Mouse (Mus musculus) frontal cortex, adult 2 months (tissue): ENCODE data around the gene Ptpn23. TPM values are rescaled to one million over a fixed set of nuclear protein-coding genes. Genes with fewer than 3 reads are reported as not detected.
A peak's percentile ranks its signal among the peaks of the same experiment; 100 is the strongest.

ENCODE experiments used
- DNase-seq, 2 experiments: peaks; one replicate each; pipeline ENCODE4 v3.0.0; 2022; ENCODE audit warnings: low spot score in 1 of 2; ENCODE audit errors: extremely low spot score in 1 of 2
- polyA plus RNA-seq: library from polyadenylated mRNA; depleted of rRNA; stranded (reverse); fragments of >200 nt; gene quantifications from 2 replicates; pipeline ENCODE4 v1.2.3, GENCODE M21; 2012

Ptpn23 gene
- polyA plus RNA-seq, 1 experiment, result 44.4 TPM

GRCm38 (mm10) chr9:110388011-110388410 is 20.0 kb downstream of the Ptpn23 start:
- DNase-seq, result no peak

GRCm38 (mm10) chr9:110384369-110384929 is 23.6 kb downstream of the Ptpn23 start:
- no peak for DNase-seq

GRCm38 (mm10) chr9:110381292-110381691 is 26.7 kb downstream of the Ptpn23 start:
- no peak for DNase-seq

DNA sequence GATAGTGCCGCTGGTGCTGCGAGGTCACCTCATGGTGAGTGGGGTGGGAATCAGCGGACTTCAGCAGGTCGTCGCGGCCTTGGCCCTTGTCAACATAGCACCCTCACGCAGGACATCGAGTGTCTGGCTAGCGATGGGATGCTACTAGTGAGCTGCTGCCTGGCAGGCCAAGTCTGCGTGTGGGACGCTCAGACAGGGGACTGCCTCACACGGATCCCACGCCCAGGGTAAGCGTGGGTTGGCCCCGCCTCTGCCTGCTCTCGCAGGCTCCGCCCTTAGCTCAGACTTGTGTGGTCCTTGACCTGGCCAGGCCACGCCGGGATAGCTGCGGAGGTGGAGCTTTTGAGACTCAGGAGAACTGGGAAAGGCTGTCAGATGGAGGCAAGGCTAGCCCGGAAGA is 27.4 kb downstream of the Ptpn23 start:
- no peak for DNase-seq

DNA sequence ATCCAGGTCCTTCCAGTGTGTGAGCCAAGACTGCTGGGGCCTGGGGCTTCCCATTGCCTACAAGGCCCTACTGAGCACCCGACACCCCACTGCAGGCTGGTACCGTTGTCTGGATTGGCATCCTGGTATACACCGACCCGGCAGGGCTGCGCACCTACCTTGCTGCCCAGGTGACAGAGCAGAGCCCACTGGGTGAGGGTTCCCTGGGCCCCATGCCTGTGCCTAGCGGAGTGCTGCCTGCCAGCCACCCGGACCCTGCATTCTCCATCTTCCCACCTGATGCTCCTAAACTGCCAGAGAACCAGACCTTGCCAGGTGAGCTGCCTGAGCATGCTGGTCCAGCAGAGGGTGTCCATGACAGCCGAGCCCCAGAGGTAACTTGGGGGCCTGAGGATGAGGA is 28.7 kb downstream of the Ptpn23 start:
- no peak for DNase-seq

DNA sequence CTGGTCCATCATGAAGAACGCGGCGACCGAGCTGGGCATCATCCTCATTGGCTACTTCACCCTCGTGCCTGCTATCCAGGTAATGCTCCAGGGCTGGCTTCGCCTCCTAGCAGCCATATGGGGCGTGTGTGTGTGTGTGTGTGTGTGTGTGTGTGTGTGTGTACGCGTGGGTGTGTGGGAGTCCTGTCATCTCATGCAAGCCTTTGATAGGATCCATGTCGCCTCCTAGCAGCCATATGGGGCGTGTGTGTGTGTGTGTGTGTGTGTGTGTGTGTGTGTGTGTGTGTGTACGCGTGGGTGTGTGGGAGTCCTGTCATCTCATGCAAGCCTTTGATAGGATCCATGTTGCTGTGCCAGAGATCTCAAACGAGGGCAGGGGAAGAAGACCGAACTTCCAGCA is 30.4 kb downstream of the Ptpn23 start:
- peak in 1 of 2 experiments; percentile 39 for DNase-seq

DNA sequence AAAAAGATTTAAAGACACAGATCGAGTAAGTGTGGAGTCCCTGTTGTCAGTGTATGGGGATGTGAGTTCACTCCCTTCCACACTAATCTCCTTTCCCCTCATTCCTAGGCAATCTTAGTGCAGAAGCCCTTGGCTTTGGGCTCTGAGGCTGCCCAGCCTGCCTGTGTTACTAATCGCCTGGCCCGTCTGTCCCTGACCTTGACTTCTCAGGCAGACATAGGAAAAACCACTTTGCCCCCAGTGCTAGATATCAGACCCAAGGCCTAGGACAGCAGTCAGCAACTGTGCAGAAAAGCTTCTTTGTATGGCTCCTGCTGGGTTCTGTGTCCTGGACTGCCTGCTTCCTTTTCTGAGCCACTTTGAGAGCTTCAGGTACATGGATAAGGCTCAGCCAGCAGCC is 32.3 kb downstream of the Ptpn23 start:
- DNase-seq, result no peak

DNA sequence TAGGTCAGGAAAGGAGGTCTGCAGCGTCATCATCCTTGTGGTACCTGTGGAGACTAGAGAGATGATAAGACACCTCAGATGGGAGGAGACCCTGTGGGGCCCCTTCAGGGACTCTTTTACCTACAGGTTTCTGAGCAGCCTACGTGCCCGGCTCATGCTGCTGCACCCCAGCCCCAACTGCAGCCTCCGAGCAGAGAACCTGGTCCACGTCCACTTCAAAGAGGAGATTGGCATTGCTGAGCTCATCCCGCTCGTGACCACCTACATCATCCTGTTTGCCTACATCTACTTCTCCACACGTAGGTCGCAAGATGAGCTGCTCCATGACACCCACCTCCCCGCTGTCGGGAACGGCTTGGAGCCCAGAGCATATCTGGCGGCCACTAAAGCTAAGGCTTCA is 34.1 kb downstream of the Ptpn23 start:
- no peak for DNase-seq

GRCm38 (mm10) chr9:110369860-110370259 is 38.2 kb downstream of the Ptpn23 start:
- no peak for DNase-seq

DNA sequence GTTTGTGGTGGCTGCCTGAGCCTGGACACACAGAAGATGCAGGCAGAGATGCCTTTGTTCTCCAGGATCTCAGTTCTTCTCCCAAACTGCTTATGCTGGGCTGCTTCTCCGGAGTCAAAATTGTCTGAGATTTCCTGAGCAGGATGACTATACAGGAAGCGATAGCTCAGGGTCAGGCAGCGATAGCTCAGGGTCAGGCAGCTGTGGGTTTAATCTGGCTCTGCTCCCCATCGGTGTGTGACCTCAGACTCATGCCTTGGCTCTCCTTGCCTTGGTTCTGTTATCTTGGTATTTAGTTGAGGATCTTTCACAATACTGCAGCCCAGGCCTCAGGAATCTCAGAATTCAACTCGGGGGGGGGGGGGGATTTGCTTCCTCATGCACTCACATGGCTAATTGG is 41.3 kb downstream of the Ptpn23 start:
- DNase-seq, result no peak

- DNase-seq, result no peak
Observed at GRCm38 (mm10) chr9:110362337-110362736, 45.7 kb downstream of the Ptpn23 start.

GRCm38 (mm10) chr9:110361299-110361698 is 46.7 kb downstream of the Ptpn23 start:
- DNase-seq, result no peak

DNA sequence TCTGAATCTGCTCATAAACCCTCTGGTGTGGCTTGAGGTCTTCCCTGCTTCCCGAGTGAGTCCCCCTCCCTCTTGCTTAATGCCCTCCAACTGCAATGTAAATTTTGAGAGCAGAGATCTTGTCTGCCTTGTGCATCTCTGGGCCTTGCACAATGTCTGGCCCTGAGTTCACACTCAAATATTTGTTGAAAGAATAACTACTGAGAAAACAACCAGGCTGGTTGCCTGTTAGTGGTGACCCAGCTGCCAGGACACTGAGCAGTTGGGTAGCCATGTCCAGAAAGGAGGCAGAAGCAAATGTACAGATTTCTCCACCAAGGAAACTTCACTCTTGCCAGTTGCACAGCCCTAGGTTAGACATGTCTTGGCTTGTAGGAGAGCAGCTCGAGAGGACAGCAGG is 49.7 kb downstream of the Ptpn23 start:
- DNase-seq, result no peak

GRCm38 (mm10) chr9:110351932-110352632 is 55.9 kb downstream of the Ptpn23 start:
- no peak for DNase-seq

- DNase-seq, result no peak
Observed at GRCm38 (mm10) chr9:110351350-110351749, 56.7 kb downstream of the Ptpn23 start.

GRCm38 (mm10) chr9:110350612-110351011 is 57.4 kb downstream of the Ptpn23 start:
- no peak for DNase-seq

DNA sequence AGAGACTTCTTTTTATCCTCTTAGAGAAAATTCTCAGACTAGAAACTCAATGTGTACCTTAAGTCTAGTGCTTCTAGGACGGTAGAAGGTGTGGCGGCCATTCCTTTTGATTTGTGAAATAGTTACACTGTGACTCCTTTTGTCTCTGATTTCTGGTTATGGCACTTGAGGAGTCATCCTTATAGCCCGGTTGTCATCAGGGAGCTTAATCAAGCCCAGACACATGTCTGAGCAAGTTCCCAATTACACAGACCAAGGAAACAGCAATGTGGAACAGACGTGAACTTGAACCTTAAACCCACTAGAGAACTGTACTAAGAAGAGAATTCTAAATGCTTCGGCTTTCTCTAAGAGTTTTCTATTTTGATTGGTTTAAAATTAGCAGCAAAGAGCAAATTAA is 57.8 kb downstream of the Ptpn23 start:
- DNase-seq, result no peak

DNA sequence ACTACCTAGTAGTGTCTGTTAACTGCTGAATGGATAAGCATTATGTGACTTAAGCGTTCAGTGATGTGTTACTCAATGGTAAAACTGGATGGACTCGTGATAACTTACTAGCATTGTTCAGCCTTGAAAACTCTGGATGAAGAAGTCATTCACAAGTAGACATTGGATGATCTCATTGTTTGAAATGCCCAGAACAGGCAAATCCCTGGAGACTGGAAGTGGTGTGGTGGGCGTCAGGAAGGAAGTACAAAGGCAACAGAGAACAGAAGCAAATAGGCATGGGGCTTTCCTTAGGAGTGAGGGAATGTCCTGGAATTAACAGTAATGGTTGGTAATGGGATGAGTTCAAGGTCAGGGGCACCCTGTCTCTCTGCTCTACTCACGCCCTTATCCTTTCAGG is 59.1 kb downstream of the Ptpn23 start:
- DNase-seq, result no peak

- DNase-seq, result no peak
Observed at GRCm38 (mm10) chr9:110345057-110345739, 62.8 kb downstream of the Ptpn23 start.

GRCm38 (mm10) chr9:110343805-110344204 is 64.2 kb downstream of the Ptpn23 start:
- DNase-seq, result no peak

DNA sequence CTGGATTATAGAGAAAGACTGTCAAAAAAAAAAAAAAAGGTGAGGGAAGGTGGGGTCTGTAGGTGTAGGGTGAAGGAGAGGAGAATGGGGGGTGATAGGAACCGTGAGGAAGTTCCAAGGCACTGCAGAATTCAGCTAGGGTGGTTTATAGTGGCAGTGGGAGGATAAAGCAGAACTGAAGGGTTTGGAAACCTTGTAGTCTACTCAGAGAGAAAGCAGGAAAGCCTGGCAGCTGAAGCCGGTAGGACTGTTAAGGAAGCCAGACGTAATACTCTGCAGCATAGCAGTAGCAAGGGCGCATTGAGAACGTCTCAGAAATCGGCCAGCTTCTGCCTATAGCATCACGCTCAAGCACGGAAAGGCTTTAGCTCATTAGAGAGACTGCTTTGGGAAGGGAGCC is 66.0 kb downstream of the Ptpn23 start:
- peak in 1 of 2 experiments; percentile 36 for DNase-seq
